Mouse (Mus musculus): ENCODE measurements around the gene Commd1.

The Commd1 gene

GRCm38 (mm10) chr11:22990393-22991126 is 8.4 kb upstream of the Commd1 start, which contains the start of gene Cct4:
Cct4 (plus strand) TSS chr11:22990519.
- CTCF ChIA-PET = interaction anchor here (0.5 to 1.7 kb wide), 3 partner anchors 17 to 285 kb away, joined by 3 to 7 read pairs (median 3); partner anchors contain the start of gene Fam161a

GRCm38 (mm10) chr11:22989786-22990185 is 7.6 kb upstream of the Commd1 start:
- CTCF ChIA-PET = interaction anchor here (0.6 to 1.7 kb wide), 3 partner anchors 18 to 159 kb away, joined by 3 to 5 read pairs (median 3); partner anchors contain the start of gene Fam161a

- CTCF ChIA-PET = interaction anchor here (0.7 to 0.9 kb wide), 3 partner anchors 15 to 1661 kb away, joined by 3 to 17 read pairs (median 6); no protein-coding TSS in a partner anchor
Observed at GRCm38 (mm10) chr11:22987357-22987756, 5.2 kb upstream of the Commd1 start.

- CTCF ChIA-PET = no interaction called here
Observed at GRCm38 (mm10) chr11:22985510-22985909, 3.3 kb upstream of the Commd1 start.

GRCm38 (mm10) chr11:22982846-22983245 is 664 bp upstream of the Commd1 start:
- CTCF ChIA-PET = interaction anchor here (0.7 to 0.9 kb wide), 4 partner anchors 27 to 693 kb away, joined by 3 to 8 read pairs (median 4); no protein-coding TSS in a partner anchor

- CTCF ChIA-PET = no interaction called here
Observed at GRCm38 (mm10) chr11:22981543-22981950, 635 bp downstream of the Commd1 start.

- CTCF ChIA-PET = interaction anchor here (0.7 kb wide), 1 partner anchor 169 kb away, joined by 3 read pairs; no protein-coding TSS in a partner anchor
Observed at GRCm38 (mm10) chr11:22981041-22981440, 1.1 kb downstream of the Commd1 start.

GRCm38 (mm10) chr11:22979221-22979620 is 3.0 kb downstream of the Commd1 start:
- CTCF ChIA-PET = no interaction called here

GRCm38 (mm10) chr11:22978711-22979110 is 3.5 kb downstream of the Commd1 start:
- CTCF ChIA-PET = no interaction called here

- CTCF ChIA-PET = no interaction called here
Observed at GRCm38 (mm10) chr11:22978215-22978614, 4.0 kb downstream of the Commd1 start.

- CTCF ChIA-PET = no interaction called here
Observed at GRCm38 (mm10) chr11:22973599-22973998, 8.6 kb downstream of the Commd1 start.

- CTCF ChIA-PET = interaction anchor here (0.5 kb wide), 1 partner anchor 15 kb away, joined by 6 read pairs; no protein-coding TSS in a partner anchor
Observed at GRCm38 (mm10) chr11:22972746-22973526, 9.2 kb downstream of the Commd1 start.

- CTCF ChIA-PET = interaction anchor here (0.5 kb wide), 1 partner anchor 16 kb away, joined by 6 read pairs; no protein-coding TSS in a partner anchor
Observed at GRCm38 (mm10) chr11:22971835-22972709, 10.1 kb downstream of the Commd1 start, which contains the start of gene Zrsr1. Zrsr1 (plus strand) TSS chr11:22972005.

GRCm38 (mm10) chr11:22970546-22970945 is 11.6 kb downstream of the Commd1 start:
- CTCF ChIA-PET = interaction anchor here (0.6 kb wide), 1 partner anchor 1108 kb away, joined by 3 read pairs; no protein-coding TSS in a partner anchor

- CTCF ChIA-PET = no interaction called here
Observed at GRCm38 (mm10) chr11:22969486-22969885, 12.7 kb downstream of the Commd1 start.

GRCm38 (mm10) chr11:22965503-22965902 is 16.7 kb downstream of the Commd1 start:
- CTCF ChIA-PET = interaction anchor here (0.5 kb wide), 1 partner anchor 400 kb away, joined by 3 read pairs; no protein-coding TSS in a partner anchor

- CTCF ChIA-PET = interaction anchor here (0.7 kb wide), 1 partner anchor 1727 kb away, joined by 9 read pairs; no protein-coding TSS in a partner anchor
Observed at GRCm38 (mm10) chr11:22964401-22964800, 17.8 kb downstream of the Commd1 start.

- CTCF ChIA-PET = no interaction called here
Observed at GRCm38 (mm10) chr11:22962101-22962500, 20.1 kb downstream of the Commd1 start.

- CTCF ChIA-PET = interaction anchor here (0.6 to 1.1 kb wide), 7 partner anchors 57 to 611 kb away, joined by 3 to 8 read pairs (median 5); no protein-coding TSS in a partner anchor
Observed at GRCm38 (mm10) chr11:22957791-22958374, 24.3 kb downstream of the Commd1 start.

GRCm38 (mm10) chr11:22956830-22957229 is 25.4 kb downstream of the Commd1 start:
- CTCF ChIA-PET = interaction anchor here (1.2 kb wide), 1 partner anchor 280 kb away, joined by 4 read pairs; no protein-coding TSS in a partner anchor
